Mouse (Mus musculus) heart, postnatal 0 days (tissue): ENCODE measurements at regions not wholly inside any gene's neighbourhood (a gene's known extent, or its start where the extent isn't known, plus 50 kb on each side); places are given as distances from the start of the nearest gene placed in this dataset.

Experiments
- CTCF ChIP-seq: IDR thresholded peaks from 2 replicates; pipeline ENCODE4 v1.5.1; 2016; ENCODE audit warnings: antibody characterized with exemption, control low read depth, low read depth
- EP300 ChIP-seq: IDR thresholded peaks from 2 replicates; pipeline ENCODE4 v1.6.1; 2016; ENCODE audit warnings: antibody characterized with exemption, low read depth

DNA sequence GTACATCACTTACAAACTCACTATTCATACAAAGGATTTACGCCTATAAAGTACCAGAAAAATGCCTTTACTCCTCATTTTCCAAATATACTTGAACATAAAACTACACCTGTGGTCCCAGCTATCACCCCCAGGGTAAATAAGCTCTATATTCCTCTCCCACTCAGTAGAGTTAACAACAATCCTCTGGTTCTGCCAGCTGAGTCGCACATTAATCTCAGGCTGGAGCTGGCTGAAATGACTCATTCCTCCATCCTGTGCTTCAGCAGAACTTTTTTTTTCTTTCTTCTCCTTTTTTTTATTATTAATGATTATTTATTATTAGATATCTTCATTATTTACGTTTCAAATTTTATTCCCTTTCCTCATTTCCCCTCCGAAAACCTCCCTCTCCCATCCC is 2402.8 kb upstream of the Gm7489 start:
- TF ChIP-seq CTCF (no peak), EP300 (no peak)
